Mouse (Mus musculus): ENCODE results near the gene Tra2a. TPM values are rescaled to one million over a fixed set of nuclear protein-coding genes. Genes with fewer than 3 reads are reported as not detected.
A peak's percentile ranks its signal among the peaks of the same experiment; 100 is the strongest.

Gene Tra2a
- polyA plus RNA-seq, 1 experiment = 120 TPM

- DNase-seq (ENCODE audit: low spot score) = no peak
Measured at GRCm38 (mm10) chr6:49212141-49212540, 51.7 kb downstream of the Tra2a start.

- no peak for DNase-seq (ENCODE audit: low spot score)
Measured at GRCm38 (mm10) chr6:49211596-49211995, 52.2 kb downstream of the Tra2a start.

GRCm38 (mm10) chr6:49209881-49210854, 53.7 kb downstream of the Tra2a start:
- DNase-seq (ENCODE audit: low spot score) = peak; percentile 36

GRCm38 (mm10) chr6:49208935-49209334, 54.9 kb downstream of the Tra2a start:
- no peak for DNase-seq (ENCODE audit: low spot score)

- DNase-seq (ENCODE audit: low spot score) = no peak
Measured at GRCm38 (mm10) chr6:49208297-49208930, 55.4 kb downstream of the Tra2a start.

GRCm38 (mm10) chr6:49206416-49206815, 57.4 kb downstream of the Tra2a start:
- no peak for DNase-seq (ENCODE audit: low spot score)

GRCm38 (mm10) chr6:49195188-49195587, 68.6 kb downstream of the Tra2a start:
- no peak for DNase-seq (ENCODE audit: low spot score)

GRCm38 (mm10) chr6:49194536-49194935, 69.3 kb downstream of the Tra2a start:
- no peak for DNase-seq (ENCODE audit: low spot score)

Other genes with a start within 250 kb of the Tra2a start
- 66.4 and 92.8 TPM in 2 replicates for gene Gpnmb, start 227.5 kb downstream of the Tra2a start, polyA plus RNA-seq (2012; rRNA removed)
- gene Malsu1, start 190.2 kb downstream of the Tra2a start, polyA plus RNA-seq (2012; rRNA removed) = 29.2 and 31.8 TPM in 2 replicates
- 1.7 and 2.2 TPM in 2 replicates for gene Igf2bp3, start 49.1 kb downstream of the Tra2a start, polyA plus RNA-seq (2012; rRNA removed)
- 8.2 and 10.4 TPM in 2 replicates for gene Ccdc126, start 55.2 kb upstream of the Tra2a start, polyA plus RNA-seq (2012; rRNA removed)
- 5.2 and 5.9 TPM in 2 replicates for gene Fam221a, start 103.7 kb upstream of the Tra2a start, polyA plus RNA-seq (2012; rRNA removed)
- not detected in 2 replicates for gene Stk31, start 131.6 kb upstream of the Tra2a start, polyA plus RNA-seq (2012; rRNA removed)

Measured in urinary bladder, adult 2 months (tissue).